Mouse (Mus musculus) spleen, adult 2 months (tissue): ENCODE results near the gene Taf6l. TPM values are rescaled to one million over a fixed set of nuclear protein-coding genes. Genes with fewer than 3 reads are reported as not detected.

Source experiments
- DNase-seq, 2 experiments: peaks; one replicate each; pipeline versions ENCODE4 v3.0.0 to v3.0.0-alpha.2; 2012 to 2021; ENCODE audit warnings: low spot score in 2 of 2, low read depth in 1 of 2
- H3K27ac ChIP-seq: fragments of 200-500 bp; 2 replicates; pipeline ENCODE4 v1.5.1; 2012; ENCODE audit warnings: low read length, inconsistent platforms; ENCODE audit not compliant: insufficient read depth
- H3K27me3 ChIP-seq: fragments of 200-500 bp; 2 replicates; pipeline ENCODE4 v1.6.1; 2012; ENCODE audit warnings: mild to moderate bottlenecking, moderate library complexity, low read length, inconsistent platforms; ENCODE audit not compliant: control insufficient read depth, insufficient read depth
- H3K36me3 ChIP-seq: fragments of 200-500 bp; 2 replicates; pipeline ENCODE4 v1.6.1; 2012; ENCODE audit warnings: mild to moderate bottlenecking, low read length, inconsistent platforms; ENCODE audit not compliant: control insufficient read depth, insufficient read depth
- H3K4me1 ChIP-seq: fragments of 200-500 bp; 2 replicates; pipeline ENCODE4 v1.6.1; 2011; ENCODE audit warnings: inconsistent platforms; ENCODE audit not compliant: control insufficient read depth, insufficient read depth, insufficient read length
- H3K4me3 ChIP-seq: fragments of 200-500 bp; 2 replicates; pipeline ENCODE4 v1.5.1; 2011; ENCODE audit warnings: mild to moderate bottlenecking, inconsistent platforms; ENCODE audit not compliant: insufficient read depth, insufficient read length; ENCODE audit errors: extremely low read depth
- CTCF ChIP-seq: fragments of 200-500 bp; IDR thresholded peaks from 2 replicates; pipeline ENCODE4 v1.5.1; 2011; ENCODE audit warnings: mild to moderate bottlenecking, inconsistent platforms; ENCODE audit not compliant: insufficient read depth, insufficient read length, insufficient replicate concordance; ENCODE audit errors: extremely low read depth
- POLR2A ChIP-seq: fragments of 200-500 bp; IDR thresholded peaks from 2 replicates; pipeline ENCODE4 v1.6.1; 2011; ENCODE audit warnings: low read depth, low read length, inconsistent platforms
- WGBS: fragments of 180-500 bp; shearing (Covaris S2); methylation state at CpG from one replicate; pipeline ENCODE4 v1.1.7; 2018; 5-methylcytosine and 5-hydroxymethylcytosine counted together
- polyA plus RNA-seq: library from polyadenylated mRNA; depleted of rRNA; stranded (reverse); fragments of >200 nt; gene quantifications from 2 replicates; pipeline ENCODE4 v1.2.3, GENCODE M21; 2012

Gene Taf6l
- polyA plus RNA-seq, 1 experiment: 11.3 TPM

- peaks cover 7% of the 10 kb centered on the region for H3K4me1 ChIP-seq
- WGBS: under 1% methylated on average over 47 of the region's 48 CpGs
- H3K4me3 ChIP-seq: peak overlapping the region; percentile 91
- H3K36me3 ChIP-seq: peaks cover 24% of the 10 kb centered on the region
- peak overlapping the region; percentile 98 for H3K27ac ChIP-seq
- DNase-seq: no peak
- no peaks in the 10 kb centered on the region for H3K27me3 ChIP-seq
- TF ChIP-seq POLR2A (no peak), CTCF (no peak)
These were observed 34.3 kb upstream of the Taf6l start for GRCm38 (mm10) chr19:8820424-8820956.

DNA sequence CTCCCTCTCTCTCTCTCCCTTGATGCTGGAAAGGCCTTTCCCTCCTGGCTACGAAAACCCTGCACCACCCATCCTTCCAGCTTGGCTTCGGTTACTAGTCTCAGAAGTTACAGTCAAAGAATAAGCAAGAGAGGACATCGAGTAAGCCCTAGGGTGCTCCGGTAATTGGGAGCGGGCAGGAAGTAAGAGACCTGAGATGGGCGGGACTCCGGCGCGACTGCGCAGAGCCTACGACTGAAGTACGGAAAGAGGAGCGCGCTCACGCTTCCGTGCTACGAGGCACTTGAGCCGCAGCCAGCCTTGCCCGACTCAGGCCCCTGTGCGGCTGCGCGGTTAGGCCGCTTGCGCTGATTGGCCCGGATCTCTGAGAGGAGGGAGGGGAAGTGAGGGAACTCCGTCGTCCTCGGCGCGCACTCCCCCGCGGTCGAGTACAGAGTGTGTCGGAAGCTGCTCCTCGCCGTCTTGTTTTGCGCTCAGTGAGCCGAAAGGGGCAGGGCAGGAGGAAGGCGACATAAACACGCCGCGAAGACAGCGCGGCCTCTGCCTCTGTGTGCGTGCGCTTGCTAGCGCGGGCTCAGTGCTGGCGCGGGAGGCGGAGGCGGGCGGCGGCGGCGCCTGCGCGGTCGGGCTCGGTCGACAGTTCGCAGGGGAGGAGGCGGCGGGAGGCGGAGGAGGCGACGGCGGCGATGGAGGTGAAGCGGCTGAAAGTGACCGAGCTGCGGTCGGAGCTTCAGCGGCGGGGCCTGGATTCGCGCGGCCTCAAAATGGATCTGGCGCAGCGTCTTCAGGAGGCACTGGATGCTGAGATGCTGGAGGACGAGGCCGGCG, 33.6 kb upstream of the Taf6l start, which contains the start of gene Hnrnpul2:
Hnrnpul2 (plus strand) TSS at position 415 of the 828 bp plus-strand sequence.
- peak within 1 kb of the TSS; percentile 98 for H3K27ac ChIP-seq
- peaks cover 7% of the 10 kb centered on the region for H3K4me1 ChIP-seq
- peak within 1 kb of the TSS; percentile 91 for H3K4me3 ChIP-seq
- peak; percentile 94 for TF ChIP-seq POLR2A
- no peak for TF ChIP-seq CTCF
- no peaks in the 10 kb centered on the region for H3K27me3 ChIP-seq
- under 1% methylated on average over 83 of the region's 83 CpGs for WGBS
- H3K36me3 ChIP-seq: peaks cover 18% of the 10 kb centered on the region
- peak; percentile 99 for DNase-seq

DNA sequence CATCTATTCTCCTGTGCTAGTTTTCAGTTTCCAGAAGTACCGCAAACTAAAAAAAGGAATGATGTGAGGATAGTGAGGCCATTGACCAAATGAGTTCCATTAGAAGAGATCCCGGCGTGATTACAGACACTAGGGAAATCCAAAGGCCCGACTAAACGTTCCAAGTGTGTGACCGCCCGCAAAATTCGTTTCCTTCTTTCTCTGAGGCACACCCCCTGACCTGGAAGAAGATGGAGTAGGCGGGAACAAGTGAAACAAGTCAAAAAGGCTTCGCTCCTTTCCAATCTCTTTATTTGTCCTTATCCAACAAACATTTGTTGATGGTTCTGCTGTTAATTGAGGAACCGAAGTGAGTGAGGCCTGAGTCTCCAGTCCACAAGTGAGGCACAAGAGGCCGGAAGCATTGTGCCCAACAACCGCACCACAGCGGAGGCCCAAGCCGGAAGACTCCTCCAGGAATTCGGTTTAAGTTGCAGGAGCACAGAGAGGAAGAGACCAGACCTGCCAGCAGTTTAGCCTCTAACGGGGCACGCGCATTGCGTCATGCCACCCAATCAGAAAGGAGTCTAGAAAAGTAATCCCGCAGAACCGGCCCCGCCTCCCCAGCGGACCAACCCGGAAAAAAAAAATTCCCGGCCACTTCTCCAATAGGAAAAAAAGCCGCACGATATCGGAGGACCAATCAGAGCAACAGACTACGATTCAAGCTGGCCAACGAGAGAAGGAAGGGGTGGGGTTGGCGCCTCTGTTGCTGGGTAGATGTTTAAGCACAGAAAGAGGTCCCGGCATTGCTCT, 32.8 kb upstream of the Taf6l start, which contains the start of gene Ttc9c:
Ttc9c (minus strand) TSS at position 533 of the 795 bp plus-strand sequence.
- Histone ChIP-seq H3K36me3 (peaks cover 14% of the 10 kb centered on the region), H3K27me3 (no peaks in the 10 kb centered on the region), H3K4me1 (peaks cover 7% of the 10 kb centered on the region), H3K4me3 (peak within 1 kb of the TSS; percentile 91), H3K27ac (peak within 1 kb of the TSS; percentile 98)
- DNase-seq: peak; percentile 90 to 93
- under 1% methylated on average over 33 of the region's 33 CpGs for WGBS
- TF ChIP-seq CTCF: no peak
- TF ChIP-seq POLR2A: peak; percentile 57

GRCm38 (mm10) chr19:8818301-8818798, 32.1 kb upstream of the Taf6l start:
- Histone ChIP-seq H3K27ac (peak overlapping the region; percentile 97), H3K27me3 (no peaks in the 10 kb centered on the region), H3K4me3 (peak overlapping the region; percentile 78), H3K4me1 (peaks cover 7% of the 10 kb centered on the region), H3K36me3 (peaks cover 14% of the 10 kb centered on the region)
- TF ChIP-seq POLR2A (no peak), CTCF (no peak)
- WGBS: 11% methylated on average over 14 of the region's 14 CpGs
- DNase-seq: no peak

- no peak for DNase-seq
- H3K36me3 ChIP-seq: peaks cover 13% of the 10 kb centered on the region; the same call in 1 of the 2 replicates
- no peaks in the 10 kb centered on the region for H3K27me3 ChIP-seq
- no peak for TF ChIP-seq CTCF
- peaks cover 5% of the 10 kb centered on the region for H3K4me1 ChIP-seq
- WGBS: 77% methylated on average over 3 of the region's 3 CpGs
- no peak overlapping the region for H3K4me3 ChIP-seq
- H3K27ac ChIP-seq: no peak overlapping the region
These were observed 30.8 kb upstream of the Taf6l start for GRCm38 (mm10) chr19:8817001-8817400.

GRCm38 (mm10) chr19:8815812-8816211, 29.6 kb upstream of the Taf6l start:
- H3K27me3 ChIP-seq: no peaks in the 10 kb centered on the region
- no peak overlapping the region for H3K4me3 ChIP-seq
- peaks cover 18% of the 10 kb centered on the region for H3K36me3 ChIP-seq
- TF ChIP-seq CTCF (no peak), POLR2A (no peak)
- DNase-seq: no peak
- 89% methylated on average over 11 of the region's 11 CpGs for WGBS
- H3K27ac ChIP-seq: no peak overlapping the region
- peaks cover 3% of the 10 kb centered on the region for H3K4me1 ChIP-seq
